Mouse (Mus musculus) embryonic facial prominence, embryonic 13.5 days (tissue): ENCODE data around the gene Med17. TPM values are rescaled to one million over a fixed set of nuclear protein-coding genes. Genes with fewer than 3 reads are reported as not detected.
A peak's percentile ranks its signal among the peaks of the same experiment; 100 is the strongest.

Source experiments
- ATAC-seq: fragments of 200-750 bp; cut with Nextera tagmentation; 2 replicates; pipeline ENCODE4 v1.8.0; 2017; ENCODE audit warnings: low read depth; ENCODE audit not compliant: insufficient number of reproducible peaks, insufficient read depth, low FRiP score, low TSS enrichment
- H3K27ac ChIP-seq: fragments of 300-500 bp; sonication (generic); 2 replicates; pipeline ENCODE4 v1.5.1; 2015; ENCODE audit warnings: moderate library complexity, mild to moderate bottlenecking, inconsistent platforms
- H3K27me3 ChIP-seq: fragments of 300-500 bp; sonication (generic); 2 replicates; pipeline ENCODE4 v1.6.1; 2015; ENCODE audit warnings: mild to moderate bottlenecking, inconsistent platforms
- H3K36me3 ChIP-seq: fragments of 300-500 bp; sonication (generic); 2 replicates; pipeline ENCODE4 v1.6.1; 2015; ENCODE audit warnings: mild to moderate bottlenecking, inconsistent platforms
- H3K4me1 ChIP-seq: fragments of 300-500 bp; sonication (generic); 2 replicates; pipeline ENCODE4 v1.6.1; 2015; ENCODE audit warnings: inconsistent platforms
- H3K4me2 ChIP-seq: fragments of 300-500 bp; sonication (generic); 2 replicates; pipeline ENCODE4 v1.6.1; 2015; ENCODE audit warnings: moderate library complexity, mild to moderate bottlenecking, inconsistent platforms
- H3K4me3 ChIP-seq: fragments of 300-500 bp; sonication (generic); 2 replicates; pipeline ENCODE4 v1.5.1; 2015; ENCODE audit warnings: mild to moderate bottlenecking, inconsistent platforms
- H3K9ac ChIP-seq: fragments of 300-500 bp; sonication (generic); 2 replicates; pipeline ENCODE4 v1.6.1; 2015; ENCODE audit warnings: mild to moderate bottlenecking, inconsistent platforms
- H3K9me3 ChIP-seq: fragments of 300-500 bp; sonication (generic); 2 replicates; pipeline ENCODE4 v1.6.1; 2016; ENCODE audit warnings: inconsistent platforms
- WGBS: fragments of 180-500 bp; shearing (Covaris S2); methylation state at CpG from one replicate; pipeline ENCODE4 v1.1.7; 2015; ENCODE audit warnings: mixed read lengths; 5-methylcytosine and 5-hydroxymethylcytosine counted together
- polyA plus RNA-seq: library from polyadenylated mRNA; unstranded; fragments of >200 nt; fragmentation: Nextera tagmentation; extraction: Ambion mirVana; gene quantifications from 2 replicates; pipeline ENCODE4 v1.2.1, GENCODE M21; 2015

Med17 gene
- polyA plus RNA-seq, 1 experiment from 2014 or later = 33.2 TPM

DNA sequence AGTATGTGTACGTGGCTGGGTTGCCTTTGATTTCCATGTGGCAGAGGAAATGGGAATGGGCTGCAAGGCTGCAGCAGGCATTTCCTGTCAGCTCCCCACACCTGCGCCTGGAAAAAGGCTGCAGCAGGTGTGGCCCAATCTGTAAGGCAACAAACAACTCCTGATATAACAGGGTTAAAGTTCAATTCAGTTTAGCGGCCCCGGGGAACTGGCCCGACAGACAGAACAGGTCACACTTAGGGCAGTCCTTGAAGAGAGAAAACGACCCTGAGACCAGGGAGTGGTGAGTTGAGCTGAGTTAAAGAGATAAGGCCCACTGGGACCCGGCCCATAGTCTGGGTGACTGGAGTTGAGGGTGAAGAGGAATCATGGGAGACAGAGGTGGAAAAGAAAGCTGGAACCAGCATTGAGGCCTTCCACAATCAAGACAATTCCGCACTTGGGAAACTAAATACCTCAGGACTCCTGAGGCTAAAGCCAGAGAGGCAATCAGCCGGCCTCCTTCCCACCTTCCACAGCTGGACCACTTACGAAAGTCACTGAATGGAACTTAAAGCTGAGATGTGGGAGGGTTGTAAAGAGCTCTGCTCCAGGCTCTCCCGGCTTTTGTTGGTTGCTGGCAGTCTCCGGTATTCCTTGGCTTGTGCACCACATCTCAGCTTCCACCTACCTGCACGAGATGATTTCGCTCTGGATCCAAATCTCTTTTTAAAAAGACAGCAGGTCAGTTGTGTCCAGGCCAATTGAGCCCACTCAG lies 34.2 kb downstream of the Med17 start:
- Histone ChIP-seq H3K9ac (no peak overlapping the region), H3K4me1 (no peaks in the 10 kb centered on the region), H3K4me3 (no peak overlapping the region), H3K36me3 (no peaks in the 10 kb centered on the region), H3K4me2 (no peak overlapping the region), H3K27me3 (0 out of 2 replicates have a peak, but pooled peaks cover 4% of the 10 kb centered on the region), H3K27ac (no peak overlapping the region), H3K9me3 (no peaks in the 10 kb centered on the region)
- ATAC-seq = no peak
- WGBS = 67% methylated on average over 14 of the region's 14 CpGs

DNA sequence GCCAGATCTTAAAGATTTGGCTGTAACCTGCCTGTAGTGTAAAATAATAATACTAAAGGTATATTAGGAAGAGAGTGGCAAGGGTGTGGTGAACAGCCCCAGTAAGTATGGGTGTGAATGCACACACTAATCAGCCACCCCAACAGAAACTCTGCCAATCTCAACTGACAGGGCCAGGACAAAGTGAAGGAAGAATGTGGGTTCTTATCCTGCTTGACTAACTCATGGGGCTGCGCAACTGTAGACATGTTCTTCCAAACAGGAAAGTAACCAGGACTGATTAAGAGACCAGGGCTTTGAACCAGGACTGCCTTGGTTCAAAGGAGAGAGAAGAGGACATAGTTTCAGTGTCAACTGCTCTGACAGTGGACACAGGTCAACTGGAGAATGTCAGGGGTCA lies 37.6 kb downstream of the Med17 start:
- H3K36me3 ChIP-seq = no peaks in the 10 kb centered on the region
- 93% methylated on average over 1 of the region's 1 CpGs for WGBS
- no peak overlapping the region for H3K4me2 ChIP-seq
- no peak overlapping the region for H3K27ac ChIP-seq
- no peak overlapping the region for H3K4me3 ChIP-seq
- H3K4me1 ChIP-seq = peaks cover 15% of the 10 kb centered on the region
- peaks cover 9% of the 10 kb centered on the region; the same call in 1 of the 2 replicates for H3K27me3 ChIP-seq
- ATAC-seq = no peak
- H3K9ac ChIP-seq = no peak overlapping the region
- no peaks in the 10 kb centered on the region for H3K9me3 ChIP-seq

DNA sequence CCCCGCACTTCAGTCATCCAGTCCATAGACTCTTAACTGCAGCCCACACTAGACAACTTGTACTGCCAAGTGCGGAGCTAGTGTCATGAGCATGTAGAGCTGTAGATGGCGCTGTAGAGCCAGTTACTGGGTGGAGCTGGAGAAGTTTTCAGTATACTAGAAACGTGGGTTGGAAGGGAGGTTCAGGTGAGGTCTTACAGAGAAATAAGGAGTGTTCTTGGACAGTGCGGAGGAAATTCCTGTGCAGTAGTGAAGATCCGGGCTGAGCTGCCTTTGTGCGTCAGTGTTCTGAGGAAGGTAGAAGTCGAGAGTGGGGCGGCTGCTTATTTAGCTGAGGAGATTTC lies 38.2 kb downstream of the Med17 start:
- Histone ChIP-seq H3K4me2 (no peak overlapping the region), H3K9me3 (no peaks in the 10 kb centered on the region), H3K36me3 (no peaks in the 10 kb centered on the region), H3K27me3 (peaks cover 9% of the 10 kb centered on the region; the same call in 1 of the 2 replicates), H3K4me1 (peaks cover 15% of the 10 kb centered on the region), H3K9ac (no peak overlapping the region), H3K4me3 (no peak overlapping the region), H3K27ac (no peak overlapping the region)
- 46% methylated on average over 9 of the region's 9 CpGs for WGBS
- ATAC-seq = no peak

DNA sequence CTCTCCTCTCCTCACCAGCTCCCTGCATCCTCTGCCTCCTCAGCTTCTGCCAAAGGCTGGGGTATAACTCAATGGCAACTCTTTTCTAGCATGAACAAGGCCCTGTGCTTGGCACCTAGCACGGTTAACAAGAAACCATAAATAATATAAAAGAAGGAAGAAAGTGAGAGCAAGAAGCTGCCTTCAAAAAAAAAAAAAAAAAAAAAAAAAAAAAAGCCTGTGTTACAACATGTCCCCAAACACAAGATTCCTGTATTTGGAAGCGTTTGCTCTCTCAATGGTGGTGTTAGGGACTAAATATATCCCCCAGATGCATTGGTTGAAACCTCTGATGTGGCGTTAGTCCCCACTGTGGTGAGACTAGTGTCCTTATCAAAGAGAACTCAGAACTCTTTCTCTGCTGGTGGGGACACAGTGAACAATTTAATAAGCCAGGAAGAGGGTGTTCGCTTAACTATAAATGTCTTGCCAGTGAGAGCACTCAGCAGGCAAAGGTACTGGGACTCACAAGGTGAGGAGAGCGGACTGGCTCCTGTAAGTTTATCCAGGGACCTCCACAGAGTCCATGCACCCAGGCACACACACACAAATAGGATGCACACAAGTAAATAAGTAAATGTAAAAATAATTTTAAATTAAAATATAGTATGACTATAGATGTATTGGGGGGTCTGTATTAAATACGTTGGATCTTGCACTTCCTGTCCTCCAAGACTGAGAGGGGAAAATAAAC lies 38.7 kb downstream of the Med17 start:
- no peak overlapping the region for H3K4me3 ChIP-seq
- H3K27me3 ChIP-seq = peaks cover 9% of the 10 kb centered on the region; the same call in 1 of the 2 replicates
- no peak for ATAC-seq
- H3K9me3 ChIP-seq = no peaks in the 10 kb centered on the region
- H3K9ac ChIP-seq = no peak overlapping the region
- H3K4me2 ChIP-seq = no peak overlapping the region
- 67% methylated on average over 6 of the region's 6 CpGs for WGBS
- H3K27ac ChIP-seq = no peak overlapping the region
- H3K4me1 ChIP-seq = peaks cover 15% of the 10 kb centered on the region
- H3K36me3 ChIP-seq = no peaks in the 10 kb centered on the region

DNA sequence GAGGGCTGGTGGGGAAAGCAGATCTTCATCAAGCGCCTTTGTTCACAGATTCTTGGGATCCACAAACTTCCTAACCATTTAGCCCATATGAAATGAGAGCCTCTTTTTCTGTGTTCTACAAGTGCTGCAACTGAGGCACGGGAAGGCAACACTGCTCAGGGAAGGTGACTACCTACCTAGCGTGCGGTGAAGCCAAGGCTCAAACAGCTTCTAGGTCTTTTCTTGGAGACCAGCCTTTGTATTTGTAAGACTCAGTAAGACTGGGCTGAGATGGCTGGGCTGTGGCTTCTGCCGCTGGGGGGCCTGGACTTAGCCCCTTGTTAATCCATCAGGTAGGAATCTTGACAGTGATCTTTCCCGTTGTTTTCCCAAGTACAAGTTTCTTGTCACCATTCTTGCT lies 39.7 kb downstream of the Med17 start:
- ATAC-seq = no peak

DNA sequence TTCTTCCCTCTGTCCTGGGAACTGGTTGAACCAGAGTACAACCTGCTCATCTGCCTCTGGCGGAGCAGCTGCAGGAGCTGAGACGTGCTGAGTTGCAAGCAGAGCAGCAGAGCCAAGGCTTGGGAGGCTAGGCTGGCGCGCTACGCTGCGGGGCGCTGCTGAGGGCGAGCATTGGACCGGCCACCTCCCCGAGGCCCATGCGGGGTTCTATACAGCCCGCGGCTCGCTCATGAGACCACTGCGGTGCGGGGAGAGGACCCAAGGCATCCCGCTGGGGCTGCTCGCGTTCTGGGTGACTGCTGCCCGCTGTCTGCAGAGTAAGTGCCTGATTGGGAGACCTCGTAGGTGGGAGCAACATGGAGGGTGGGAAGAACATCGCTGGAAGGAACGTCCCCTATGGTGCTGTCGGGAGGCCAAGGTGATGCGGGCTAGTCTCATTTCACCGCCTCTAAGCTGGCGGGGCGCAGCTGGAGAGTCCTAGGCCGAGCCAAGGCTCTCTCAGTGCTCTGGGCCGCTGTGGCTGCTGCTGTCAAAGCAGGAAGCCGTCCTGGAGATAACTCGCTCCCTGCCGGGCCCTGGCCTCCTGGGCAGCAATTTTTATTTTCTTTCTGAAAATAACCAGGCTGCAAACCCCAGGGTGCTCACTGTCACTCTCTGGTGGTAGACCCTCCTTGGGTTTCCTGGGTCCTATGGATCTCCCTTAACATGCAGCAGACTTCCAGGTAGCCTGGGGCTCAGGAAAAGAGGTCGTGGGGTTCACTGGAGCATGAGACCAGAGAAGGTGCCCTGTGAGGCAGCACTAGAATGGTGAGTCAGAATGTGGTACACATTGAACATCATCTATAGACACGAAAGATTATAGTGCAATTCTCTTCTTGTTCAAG lies 40.4 kb downstream of the Med17 start, which contains the start of gene Vstm5:
Gene Vstm5 (plus strand): TSS at position 4 of the 884 bp plus-strand sequence.
- Histone ChIP-seq H3K4me2 (peak within 1 kb of the TSS; percentile 82), H3K4me3 (peak within 1 kb of the TSS; percentile 53), H3K4me1 (peaks cover 15% of the 10 kb centered on the region), H3K27ac (no peak within 1 kb of the TSS; the same call in 1 of the 2 replicates), H3K27me3 (peaks cover 9% of the 10 kb centered on the region; the same call in 1 of the 2 replicates), H3K9me3 (no peaks in the 10 kb centered on the region), H3K9ac (peak within 1 kb of the TSS; percentile 70), H3K36me3 (no peaks in the 10 kb centered on the region)
- 5% methylated on average over 35 of the region's 35 CpGs for WGBS
- peak; percentile 78 for ATAC-seq

More for the DNA sequence above, 39.7 kb downstream of the Med17 start:
- 88% methylated on average over 6 of the region's 6 CpGs for WGBS
- no peaks in the 10 kb centered on the region for H3K9me3 ChIP-seq
- no peak overlapping the region for H3K27ac ChIP-seq
- peaks cover 9% of the 10 kb centered on the region; the same call in 1 of the 2 replicates for H3K27me3 ChIP-seq
- H3K9ac ChIP-seq = no peak overlapping the region
- no peak overlapping the region for H3K4me2 ChIP-seq
- no peak overlapping the region for H3K4me3 ChIP-seq
- no peaks in the 10 kb centered on the region for H3K36me3 ChIP-seq
- peaks cover 15% of the 10 kb centered on the region for H3K4me1 ChIP-seq

DNA sequence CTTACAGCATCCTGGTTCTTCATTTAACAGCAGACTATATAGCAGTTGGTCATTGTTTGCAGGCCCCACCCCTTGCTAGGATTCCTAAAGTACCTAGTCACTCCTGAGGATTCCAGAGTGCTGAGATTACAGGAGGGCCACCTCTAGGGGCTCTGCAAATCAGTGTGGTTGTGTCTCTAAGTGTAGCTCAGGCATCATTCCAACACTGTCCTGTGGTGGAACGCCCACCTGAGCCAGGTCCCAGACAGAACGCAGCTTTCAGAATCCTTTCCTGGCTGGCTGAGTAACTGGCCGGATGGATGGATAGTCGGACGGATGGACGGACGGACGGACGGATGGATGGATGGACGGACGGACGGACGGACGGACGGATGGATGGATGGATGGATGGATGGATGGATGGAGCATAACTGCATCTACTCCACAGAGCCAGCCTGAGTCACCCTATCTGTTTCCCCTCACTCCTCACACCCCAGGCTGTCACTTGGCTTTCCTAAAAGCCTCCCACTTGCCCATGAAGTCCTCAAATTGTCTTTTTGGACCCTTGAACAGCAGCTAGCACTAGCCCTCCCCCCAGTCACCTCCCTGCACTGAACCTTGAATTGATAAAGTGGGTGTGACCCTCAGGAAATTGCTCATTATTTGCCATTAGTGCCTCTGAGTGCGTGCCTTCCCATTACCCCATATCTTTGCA lies 41.3 kb downstream of the Med17 start:
- 74% methylated on average over 16 of the region's 16 CpGs for WGBS
- no peaks in the 10 kb centered on the region for H3K36me3 ChIP-seq
- H3K27ac ChIP-seq = no peak overlapping the region
- peak overlapping the region; percentile 82 for H3K4me2 ChIP-seq
- H3K9ac ChIP-seq = peak overlapping the region; percentile 70; the same call in 1 of the 2 replicates
- peaks cover 15% of the 10 kb centered on the region for H3K4me1 ChIP-seq
- H3K27me3 ChIP-seq = peaks cover 9% of the 10 kb centered on the region; the same call in 1 of the 2 replicates
- ATAC-seq = no peak
- no peaks in the 10 kb centered on the region for H3K9me3 ChIP-seq
- H3K4me3 ChIP-seq = peak overlapping the region; percentile 53

DNA sequence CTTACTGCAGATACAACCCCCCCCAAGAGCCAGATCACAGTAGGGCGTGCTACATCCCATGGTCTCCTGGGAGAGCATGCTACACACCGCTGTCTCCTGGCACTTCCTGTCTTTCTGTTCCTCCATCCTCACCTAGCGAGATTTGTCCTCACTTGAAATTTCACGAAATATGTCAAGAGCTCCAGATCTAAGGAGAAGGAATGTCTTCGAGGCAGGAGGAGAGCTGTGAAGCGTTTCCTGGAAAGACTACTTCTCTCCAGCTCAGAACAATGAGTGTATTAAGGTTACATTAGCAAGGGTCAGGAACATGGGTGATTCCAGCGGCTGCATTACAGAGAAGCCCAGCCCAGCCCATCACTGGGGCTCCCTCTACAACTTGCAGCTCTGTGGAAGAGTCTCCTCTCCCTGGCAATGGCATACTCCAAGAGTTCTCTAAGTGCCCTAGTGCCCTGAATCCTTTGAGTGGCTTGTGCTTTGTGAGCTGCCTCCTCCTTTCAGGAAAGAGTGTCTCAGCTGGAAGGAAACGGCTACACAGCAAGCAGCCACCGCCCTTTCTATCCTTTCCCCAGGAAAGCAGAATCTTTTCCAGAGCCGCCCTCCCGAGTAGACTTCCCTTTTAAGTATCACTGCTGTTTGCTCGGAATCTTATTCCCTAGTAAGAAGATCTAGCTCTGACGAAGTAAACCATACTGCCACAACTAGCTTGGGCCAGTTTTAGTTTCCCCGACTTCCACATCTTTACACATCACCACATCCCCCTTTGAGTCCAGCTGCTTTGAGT lies 42.0 kb downstream of the Med17 start:
- WGBS = 42% methylated on average over 14 of the region's 14 CpGs
- Histone ChIP-seq H3K9me3 (no peaks in the 10 kb centered on the region), H3K9ac (no peak overlapping the region), H3K27me3 (peaks cover 9% of the 10 kb centered on the region; the same call in 1 of the 2 replicates), H3K4me1 (peaks cover 15% of the 10 kb centered on the region), H3K36me3 (no peaks in the 10 kb centered on the region), H3K27ac (no peak overlapping the region), H3K4me2 (no peak overlapping the region), H3K4me3 (no peak overlapping the region)
- no peak for ATAC-seq

DNA sequence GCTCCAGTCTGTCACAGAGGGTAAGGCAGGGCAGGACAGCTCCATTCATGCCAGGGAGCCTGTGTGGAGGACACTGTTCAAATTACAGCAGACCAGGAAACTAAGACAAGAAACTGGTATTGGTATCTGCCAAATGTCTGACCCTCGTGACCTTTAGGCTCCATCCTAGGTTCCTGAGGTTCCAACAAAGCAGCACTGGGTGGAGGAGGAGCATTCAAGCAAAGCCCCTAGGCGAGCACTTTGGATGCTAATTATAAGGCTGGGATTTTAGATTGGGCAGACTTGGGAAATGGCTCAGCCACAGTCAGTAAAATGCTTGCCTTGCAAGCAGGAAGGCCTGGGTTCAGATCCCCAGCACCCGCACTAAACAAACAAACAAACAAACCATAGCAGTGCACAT lies 43.7 kb downstream of the Med17 start:
- Histone ChIP-seq H3K36me3 (no peaks in the 10 kb centered on the region), H3K4me1 (peaks cover 15% of the 10 kb centered on the region), H3K4me2 (no peak overlapping the region), H3K27ac (no peak overlapping the region), H3K27me3 (peaks cover 7% of the 10 kb centered on the region; the same call in 1 of the 2 replicates), H3K9ac (no peak overlapping the region), H3K9me3 (no peaks in the 10 kb centered on the region), H3K4me3 (no peak overlapping the region)
- WGBS = 68% methylated on average over 3 of the region's 3 CpGs
- no peak for ATAC-seq

DNA sequence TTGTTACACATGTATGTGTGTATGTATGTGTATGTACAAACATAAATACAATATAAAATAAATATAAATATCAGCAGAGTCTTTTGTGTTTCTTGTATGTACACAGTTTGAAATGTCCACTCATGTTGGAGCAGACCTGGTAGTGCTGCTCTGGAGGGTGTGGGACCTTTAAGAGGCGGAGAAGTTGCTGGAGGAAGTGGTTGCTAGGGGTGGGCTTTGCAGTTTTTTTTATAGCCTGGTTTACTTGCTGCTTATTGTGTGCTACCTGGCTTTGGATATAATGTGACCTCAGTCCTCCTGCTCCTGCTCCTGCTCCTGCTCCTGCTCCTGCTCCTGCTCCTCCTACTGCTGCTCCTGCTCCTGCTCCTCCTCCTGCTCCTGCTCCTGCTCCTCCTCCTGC lies 46.1 kb downstream of the Med17 start:
- peaks cover 4% of the 10 kb centered on the region for H3K4me1 ChIP-seq
- 87% methylated on average over 1 of the region's 1 CpGs for WGBS
- ATAC-seq = no peak

More for the DNA sequence above, 46.1 kb downstream of the Med17 start:
- no peaks in the 10 kb centered on the region for H3K9me3 ChIP-seq
- H3K27ac ChIP-seq = no peak overlapping the region
- no peaks in the 10 kb centered on the region for H3K36me3 ChIP-seq
- no peak overlapping the region for H3K4me3 ChIP-seq
- H3K4me2 ChIP-seq = no peak overlapping the region
- H3K9ac ChIP-seq = no peak overlapping the region
- H3K27me3 ChIP-seq = no peaks in the 10 kb centered on the region; the same call in 1 of the 2 replicates
